Mouse (Mus musculus) thymus, postnatal 4 days (tissue): ENCODE data around the gene Dgcr2.
A peak's percentile ranks its signal among the peaks of the same experiment; 100 is the strongest.

Source experiments
- DNase-seq: peaks from one replicate; pipeline ENCODE4 v3.0.0; 2021

Dgcr2 gene

GRCm38 (mm10) chr16:17848431-17848830 is 49.9 kb downstream of the Dgcr2 start:
- DNase-seq: no peak

GRCm38 (mm10) chr16:17843701-17844365 is 54.5 kb downstream of the Dgcr2 start:
- DNase-seq: no peak

- DNase-seq: no peak
These were observed 55.9 kb downstream of the Dgcr2 start for GRCm38 (mm10) chr16:17842437-17842836.

DNA sequence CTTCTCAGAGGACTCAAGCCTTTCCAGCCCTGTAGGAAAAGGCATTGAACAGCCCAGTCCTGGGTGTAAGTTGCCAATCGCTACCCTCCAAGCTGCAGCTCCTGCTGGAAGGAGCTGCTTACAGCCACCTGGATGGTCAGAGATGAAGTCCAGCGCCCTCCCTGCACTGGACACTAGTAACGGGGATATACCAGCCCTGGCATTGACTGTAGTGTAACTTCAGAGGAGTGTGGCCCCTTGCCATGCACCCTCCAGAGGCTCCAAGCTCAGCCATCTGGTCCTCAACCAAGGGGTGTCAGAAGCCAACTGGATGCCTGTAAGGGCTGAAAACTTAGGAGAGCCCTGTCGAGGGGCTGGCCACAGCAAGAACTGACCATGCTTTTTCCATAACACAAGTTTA is 58.4 kb downstream of the Dgcr2 start:
- no peak for DNase-seq

GRCm38 (mm10) chr16:17838051-17838450 is 60.3 kb downstream of the Dgcr2 start, which contains the start of gene Car15:
Gene Car15, minus strand, starts transcription at chr16:17838364.
- no peak for DNase-seq

GRCm38 (mm10) chr16:17835481-17835880 is 62.9 kb downstream of the Dgcr2 start:
- DNase-seq: no peak

- DNase-seq: no peak
These were observed 63.8 kb downstream of the Dgcr2 start for GRCm38 (mm10) chr16:17834543-17834942.

DNA sequence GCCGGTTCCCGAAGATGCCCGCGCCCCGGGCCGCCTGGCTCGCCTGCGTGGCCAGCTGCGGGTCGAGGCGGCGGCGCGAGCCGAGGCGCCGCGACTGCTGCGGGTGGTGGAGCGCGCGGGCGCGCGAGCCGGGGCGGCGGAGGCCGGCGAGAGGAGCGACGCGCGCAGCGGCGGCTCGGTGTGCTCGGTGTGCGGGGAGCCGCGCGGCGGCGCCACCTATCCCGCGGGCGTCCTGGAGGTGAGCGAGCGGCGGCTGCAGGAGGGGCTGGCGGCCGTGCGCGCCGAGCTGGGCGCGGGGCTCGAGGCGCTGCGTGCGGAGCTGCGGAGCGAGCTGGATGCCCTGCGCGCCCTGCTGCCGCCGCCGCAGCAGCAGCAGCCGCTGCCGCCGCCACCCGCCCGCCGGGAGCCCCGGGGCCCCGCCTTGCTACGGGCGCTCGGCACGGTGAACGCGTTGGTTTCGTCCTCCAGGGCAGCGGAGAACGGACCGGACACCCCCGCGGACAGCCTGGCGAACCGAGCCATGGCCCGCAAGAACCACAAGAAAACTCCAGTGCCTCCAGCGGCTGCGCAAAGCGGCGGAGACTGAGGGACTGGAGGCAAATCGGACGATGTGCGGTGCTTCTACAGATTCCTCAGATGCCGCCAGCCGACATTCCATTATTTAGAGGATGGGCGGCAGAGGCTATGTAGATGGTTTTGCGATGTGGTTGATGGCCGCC is 64.5 kb downstream of the Dgcr2 start:
- DNase-seq: peak; percentile 55

- DNase-seq: no peak
These were observed 65.1 kb downstream of the Dgcr2 start for GRCm38 (mm10) chr16:17833321-17833680.

- no peak for DNase-seq
These were observed 65.5 kb downstream of the Dgcr2 start, which contains the start of gene B830017H08Rik for GRCm38 (mm10) chr16:17832821-17833220. Gene B830017H08Rik, plus strand, starts transcription at chr16:17833121.

GRCm38 (mm10) chr16:17831781-17832180 is 66.6 kb downstream of the Dgcr2 start:
- DNase-seq: no peak

- no peak for DNase-seq
These were observed 67.8 kb downstream of the Dgcr2 start for GRCm38 (mm10) chr16:17830385-17831178.

DNA sequence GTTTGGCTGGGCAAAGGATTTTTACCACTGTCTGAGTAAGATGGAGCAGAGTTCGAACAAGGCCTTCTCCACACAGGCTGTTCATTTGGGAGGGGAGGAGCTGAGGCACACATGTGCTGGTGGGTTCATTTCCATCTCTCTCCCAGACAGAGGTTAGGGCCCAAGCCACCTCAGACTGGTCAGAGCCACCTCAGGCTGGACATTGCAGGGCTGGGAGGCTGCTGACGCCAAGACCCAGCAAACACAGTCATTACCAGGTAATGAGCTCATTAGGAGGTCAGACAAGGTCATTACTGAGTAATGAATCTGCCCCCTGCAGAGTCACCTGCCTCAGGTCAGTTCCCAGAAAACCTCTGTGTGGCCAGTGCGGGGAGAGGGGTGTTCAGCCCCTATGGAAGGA is 69.5 kb downstream of the Dgcr2 start:
- DNase-seq: no peak

DNA sequence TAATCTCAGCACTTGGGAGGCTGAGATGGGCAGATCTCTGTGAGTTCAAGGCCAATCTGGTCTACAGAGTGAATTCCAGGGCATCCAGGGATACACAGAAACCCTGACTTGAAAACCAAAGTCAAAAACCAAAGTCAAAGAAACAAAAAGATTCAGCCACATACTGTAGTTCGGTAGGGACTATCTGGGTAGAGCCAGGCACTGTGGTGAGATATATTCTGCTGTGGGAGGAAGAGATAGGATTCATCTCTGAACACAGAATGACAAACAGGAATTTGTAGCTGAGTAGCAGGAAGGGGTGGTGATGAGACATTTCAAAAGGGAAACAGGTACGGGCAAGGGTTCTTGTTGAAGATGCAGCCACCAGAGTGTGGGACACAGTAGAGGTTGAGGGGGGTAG is 70.1 kb downstream of the Dgcr2 start:
- no peak for DNase-seq

DNA sequence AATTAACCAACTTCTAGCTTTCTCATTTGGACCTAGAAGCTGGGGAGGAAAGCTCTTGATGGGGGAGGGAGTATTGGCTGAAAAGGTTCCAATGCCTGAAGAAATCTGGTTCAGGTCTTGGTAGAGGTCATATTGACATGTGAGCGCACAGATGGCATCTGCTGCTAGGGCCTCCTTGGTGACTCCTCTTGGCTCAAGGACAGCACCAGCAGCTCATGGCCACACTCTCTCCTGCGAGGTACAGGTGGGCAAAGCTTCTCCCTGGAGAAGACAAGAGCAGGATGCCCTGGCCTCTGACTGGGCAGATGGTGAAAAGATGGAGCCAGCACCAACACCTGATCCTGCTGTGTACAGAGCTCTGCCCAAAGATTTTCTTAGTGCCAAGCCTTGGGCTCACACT is 71.9 kb downstream of the Dgcr2 start:
- no peak for DNase-seq

GRCm38 (mm10) chr16:17816528-17816927 is 81.8 kb downstream of the Dgcr2 start:
- no peak for DNase-seq

DNA sequence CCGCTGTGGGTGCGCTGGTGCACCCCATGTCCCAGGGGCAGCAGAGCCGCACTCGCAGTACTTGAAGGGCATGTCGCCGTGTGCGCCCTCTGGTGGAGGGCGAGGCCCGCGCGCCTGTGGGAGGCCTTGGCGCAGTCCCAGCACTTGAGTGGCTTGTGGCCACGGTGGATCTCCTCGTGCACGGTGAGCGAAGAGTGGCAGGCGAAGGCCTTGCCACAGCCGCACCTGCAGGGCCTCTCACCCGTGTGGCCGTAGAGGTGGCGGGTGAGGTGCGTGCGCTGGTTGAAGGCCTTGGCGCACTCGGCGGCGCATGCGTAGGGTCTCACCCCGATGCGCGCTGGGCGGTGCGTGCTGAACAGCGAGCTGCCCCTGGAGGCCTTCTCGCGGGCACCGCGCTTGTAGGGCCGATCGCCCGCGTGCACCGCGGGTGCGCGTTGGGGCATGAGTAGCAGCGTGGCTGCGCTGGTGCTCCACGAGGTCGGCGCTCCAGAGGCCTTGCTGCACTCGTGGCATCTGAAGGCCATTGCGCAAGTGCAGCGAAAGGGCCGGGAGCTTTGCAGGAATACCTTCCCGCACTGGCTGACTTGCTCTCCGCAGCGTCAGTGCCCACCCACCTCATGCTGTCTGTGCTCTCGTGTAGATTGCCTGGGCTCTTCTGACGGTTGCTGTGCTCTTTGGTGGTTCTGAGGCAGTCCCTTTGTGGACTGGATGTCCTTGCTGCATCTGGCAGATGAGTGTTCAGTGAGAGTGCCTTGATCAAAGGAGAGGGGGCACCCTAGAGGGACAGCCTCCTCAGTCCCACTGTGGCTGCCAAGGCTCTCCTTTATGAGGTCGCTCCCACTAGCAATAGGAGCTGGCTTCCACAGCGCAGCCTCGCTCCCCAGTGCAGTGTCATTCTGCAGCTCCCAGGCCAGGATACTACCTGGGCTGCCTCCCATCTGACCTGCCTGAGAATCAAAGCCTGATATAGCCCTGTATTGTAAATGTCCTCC is 82.7 kb downstream of the Dgcr2 start:
- DNase-seq: peak; percentile 87

DNA sequence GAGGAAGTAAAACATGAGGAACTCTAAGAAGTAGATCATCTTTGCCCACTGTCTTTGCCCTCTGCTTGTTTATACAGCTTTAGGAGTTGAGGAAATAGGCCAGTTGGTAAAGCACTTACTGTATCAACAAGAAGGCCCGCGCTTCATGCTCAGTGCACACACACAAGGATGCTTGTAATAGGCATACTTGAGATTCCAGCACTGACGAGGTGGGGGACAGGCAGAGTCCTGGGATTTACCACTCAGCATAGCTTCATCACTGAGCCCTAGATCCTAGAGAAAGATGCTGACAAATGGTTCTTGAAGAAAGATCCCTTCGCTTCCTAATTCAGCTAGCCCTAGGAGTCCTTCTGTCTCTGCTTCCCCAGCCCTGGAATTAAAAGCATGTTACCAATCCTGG is 85.2 kb downstream of the Dgcr2 start:
- no peak for DNase-seq

- DNase-seq: peak; percentile 31
These were observed 86.2 kb downstream of the Dgcr2 start for GRCm38 (mm10) chr16:17812120-17812519.

DNA sequence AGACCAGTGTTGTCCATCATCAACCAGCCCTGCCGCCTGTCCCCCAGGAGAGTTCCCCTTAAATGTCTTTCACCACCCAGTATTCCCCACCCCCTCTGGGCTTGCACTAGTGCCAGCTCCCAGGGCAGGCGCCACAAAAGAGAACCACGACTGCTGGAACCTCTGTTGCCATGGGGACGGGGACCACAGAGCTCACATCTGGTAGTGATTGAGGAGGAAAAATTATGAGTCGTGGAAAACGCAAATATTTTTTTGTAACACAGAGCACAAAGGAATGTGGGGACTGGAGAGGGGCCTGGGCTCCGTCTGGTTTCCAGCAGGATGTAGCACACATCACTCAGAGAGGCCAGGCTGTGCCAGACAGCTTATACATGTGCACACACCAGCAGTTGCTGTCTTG is 88.7 kb downstream of the Dgcr2 start:
- peak; percentile 28 for DNase-seq

DNA sequence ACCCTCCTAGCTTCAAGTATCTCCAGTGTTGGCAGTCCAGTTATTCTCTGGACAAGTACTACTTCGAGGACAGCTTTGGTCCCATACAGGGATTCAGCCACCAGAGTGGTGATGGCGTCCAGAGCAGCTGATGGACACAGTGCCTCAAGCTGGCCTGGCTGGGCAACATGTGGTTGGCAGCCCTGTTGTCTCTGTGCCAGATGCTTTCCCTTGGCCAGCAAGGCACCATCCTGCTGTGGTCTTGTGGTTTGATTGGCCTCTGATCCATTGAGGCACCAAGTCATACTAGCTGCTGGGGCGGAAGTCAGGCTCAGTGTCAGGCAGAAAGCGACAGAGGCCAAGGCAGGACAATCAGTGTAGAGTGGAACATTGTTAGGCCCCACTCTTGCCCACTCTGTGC is 89.2 kb downstream of the Dgcr2 start:
- no peak for DNase-seq

- DNase-seq: peak; percentile 94
These were observed 91.0 kb downstream of the Dgcr2 start for GRCm38 (mm10) chr16:17807192-17808009.
